Mouse (Mus musculus) left cerebral cortex, postnatal 4 days (tissue): ENCODE data around the gene Gm20826. TPM values are rescaled to one million over a fixed set of nuclear protein-coding genes. Genes with fewer than 3 reads are reported as not detected.
"Not testable (repeated sequence)": the region's sequence is repeated elsewhere in the genome, so short reads cannot be mapped to it uniquely, and the experiment has no call there.

Experiments
- DNase-seq: peaks from one replicate; pipeline ENCODE4 v3.0.0-alpha.2; 2022
- intact Hi-C: fragments of 180-260 bp; cut with DNase I; formaldehyde crosslinking; loops from one replicate; pipeline ENCODE4 v1.15.1; 2025
- total RNA-seq, 2 experiments: library from RNA; stranded (reverse); gene quantifications; 2 replicates each; pipeline ENCODE4 v1.2.3; 2021

The Gm20826 gene
- not detected for total RNA-seq

DNA sequence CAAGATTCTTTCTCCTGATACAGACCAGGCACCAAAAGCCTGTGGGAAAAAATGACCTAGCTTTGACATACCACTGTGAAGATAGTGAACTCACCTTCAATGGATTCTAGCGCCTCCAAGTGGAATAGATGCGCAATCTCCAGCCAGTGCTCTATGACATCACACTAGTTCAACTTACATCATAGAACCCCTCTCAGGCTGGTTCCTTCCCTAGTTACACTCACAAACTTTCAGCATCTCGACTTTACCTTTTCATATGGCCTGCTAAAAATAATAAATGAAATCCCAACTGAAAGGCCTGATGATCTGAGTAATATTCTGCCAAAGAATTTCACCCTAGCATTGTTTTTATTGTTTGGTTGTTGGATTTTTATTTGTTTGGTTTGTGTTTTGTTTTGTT, at the start of gene Gm20826:
Gene Gm20826, minus strand, starts transcription at position 101 of the 400 bp plus-strand sequence.
- intact Hi-C loops, DNase-seq: not testable (repeated sequence)

Other genes with a start within 250 kb of the Gm20826 start
- not detected for gene Gm21788, start 233.5 kb downstream of the Gm20826 start, total RNA-seq
- not detected for gene Gm28576, start 84.5 kb upstream of the Gm20826 start, total RNA-seq